ENCODE assay signal across 8 mouse cellular contexts in the genomic region with DNA sequence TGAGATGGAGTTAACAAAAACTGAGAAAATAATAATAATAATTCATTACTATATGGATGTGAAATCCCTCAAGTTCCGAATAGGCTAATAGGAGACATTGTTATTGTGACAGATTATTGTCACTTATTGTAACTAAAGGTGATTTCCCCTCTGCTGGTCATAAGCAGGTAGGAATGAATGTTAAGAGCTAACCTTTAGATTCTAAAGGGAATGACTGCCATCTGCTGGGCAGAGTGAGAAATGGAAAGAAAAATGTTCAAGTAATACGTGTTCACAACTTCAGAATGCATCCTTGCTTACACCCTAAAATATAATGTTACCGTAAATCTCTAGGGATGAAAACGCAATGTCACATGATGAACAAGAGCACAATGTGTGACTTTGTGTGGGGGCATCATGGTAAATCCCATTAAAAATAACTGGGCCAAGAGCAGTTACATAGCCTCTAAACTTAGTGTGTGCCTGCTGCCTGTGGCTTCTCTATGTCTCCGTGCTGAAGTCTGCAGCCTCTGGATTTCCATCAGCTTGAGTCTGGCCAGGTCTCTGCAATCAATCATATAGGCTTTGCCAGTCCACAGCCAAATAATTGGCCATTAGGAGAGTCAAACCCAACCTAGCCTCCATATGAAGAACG. TPM values are rescaled to one million over a fixed set of nuclear protein-coding genes. Genes with fewer than 3 reads are reported as not detected.
DNase-seq lines count a peak whose midpoint lies in the region; ATAC-seq and TF ChIP-seq lines count a peak whose summit lies in the region.

No protein-coding gene starts in this region.

- no peak overlapping the region for H3K4me2 ChIP-seq in forebrain, embryonic 15.5 days (replicated peaks)
- no peak overlapping the region for H3K4me2 ChIP-seq in intestine, postnatal 0 days (replicated peaks; ENCODE audit: low read depth)

- H3K36me3 ChIP-seq in forebrain, embryonic 15.5 days = no peaks in the 10 kb centered on the region
- H3K36me3 ChIP-seq in intestine, postnatal 0 days (ENCODE audit: control insufficient read depth, insufficient read depth) = no peaks in the 10 kb centered on the region

- no peaks in the 10 kb centered on the region for H3K9me3 ChIP-seq in forebrain, embryonic 15.5 days
- no peaks in the 10 kb centered on the region for H3K9me3 ChIP-seq in intestine, postnatal 0 days (ENCODE audit: control insufficient read depth)

- H3K27ac ChIP-seq in forebrain, embryonic 15.5 days (replicated peaks) = no peak overlapping the region
- no peak overlapping the region for H3K27ac ChIP-seq in intestine, postnatal 0 days (ENCODE audit: low read depth, low read length)

- TF ChIP-seq CTCF in intestine, postnatal 0 days (IDR thresholded peaks at IDR 0.05; ENCODE audit: low read depth) = peak; percentile 91

- DNase-seq in layer of hippocampus, postnatal 10 days (ENCODE audit: low spot score in 2 of 2) = peak; percentile 41 to 58
- DNase-seq in layer of hippocampus, adult 9-10 months (ENCODE audit: low spot score) = no peak
- DNase-seq in CD4-positive helper T cell, adult 2 months (ENCODE audit: low read depth, low spot score) = peak; percentile 46
- DNase-seq in mesoderm, embryonic 11.5 days (ENCODE audit: low read depth, low spot score) = peak; percentile 74
- no peak for DNase-seq in spleen, postnatal 14 days (ENCODE audit: low spot score in 2 of 2)

- WGBS in forebrain, embryonic 15.5 days = 30% methylated on average over 6 of the region's 6 CpGs
- 19% methylated on average over 6 of the region's 6 CpGs for WGBS in intestine, postnatal 0 days

- no peaks in the 10 kb centered on the region for H3K27me3 ChIP-seq in forebrain, embryonic 15.5 days
- H3K27me3 ChIP-seq in intestine, postnatal 0 days (replicated peaks; ENCODE audit: control insufficient read depth, insufficient read depth, low read length) = no peaks in the 10 kb centered on the region

- no peak overlapping the region for H3K4me3 ChIP-seq in forebrain, embryonic 15.5 days
- no peak overlapping the region for H3K4me3 ChIP-seq in intestine, postnatal 0 days (ENCODE audit: low read depth, low read length)

- peak; percentile 88 for ATAC-seq in activated CD4-positive, CD25-positive, alpha-beta regulatory T cell, adult 4 months
- ATAC-seq in forebrain, embryonic 15.5 days (replicated peaks) = peak; percentile 42; the same call in 1 of the 2 replicates
- ATAC-seq in intestine, postnatal 0 days = no peak

- H3K9ac ChIP-seq in forebrain, embryonic 15.5 days (replicated peaks) = no peak overlapping the region
- H3K9ac ChIP-seq in intestine, postnatal 0 days (ENCODE audit: low read depth, low read length) = no peak overlapping the region

- no peaks in the 10 kb centered on the region for H3K4me1 ChIP-seq in forebrain, embryonic 15.5 days
- H3K4me1 ChIP-seq in intestine, postnatal 0 days (replicated peaks; ENCODE audit: control insufficient read depth, insufficient read depth, low read length) = no peaks in the 10 kb centered on the region

RNA-seq across cellular contexts. Expression of a gene that starts 38.2 kb away (rescaled TPM):
- total RNA-seq in layer of hippocampus, postnatal 10 days (2021) = 1 to 10 TPM; 1.5 to 2.7 TPM
- not detected for polyA plus RNA-seq in activated CD4-positive, CD25-positive, alpha-beta regulatory T cell, adult 4 months (2017; shearing (Covaris generic))
- 6.1 and 7.7 TPM in 2 replicates for polyA plus RNA-seq in forebrain, embryonic 15.5 days (2015; fragmentation: Nextera tagmentation; extraction: Ambion mirVana)
- 2.8 and 3.2 TPM in 2 replicates for polyA plus RNA-seq in intestine, postnatal 0 days (2015; fragmentation: Nextera tagmentation; extraction: Ambion mirVana)

RNA-seq across cellular contexts. Expression of a gene that starts 38.6 kb away (rescaled TPM):
- total RNA-seq in layer of hippocampus, postnatal 10 days (2021) = 10 to 100 TPM; 36.1 to 37.1 TPM
- 100 to 1,000 TPM; 129 to 147 TPM for polyA plus RNA-seq in activated CD4-positive, CD25-positive, alpha-beta regulatory T cell, adult 4 months (2017; shearing (Covaris generic))
- 58.9 and 60.6 TPM in 2 replicates for polyA plus RNA-seq in forebrain, embryonic 15.5 days (2015; fragmentation: Nextera tagmentation; extraction: Ambion mirVana)
- 33.6 and 35.3 TPM in 2 replicates for polyA plus RNA-seq in intestine, postnatal 0 days (2015; fragmentation: Nextera tagmentation; extraction: Ambion mirVana)

Comparison
In these comparisons a context has a peak if more than half of its experiments do, and no peak if none do; other contexts are left out.
1. DNase-seq: peak in layer of hippocampus, postnatal 10 days (2 of 2), CD4-positive helper T cell, adult 2 months (single experiment) and mesoderm, embryonic 11.5 days (single experiment); none in layer of hippocampus, adult 9-10 months (single experiment) and spleen, postnatal 14 days (0 of 2).